Mouse (Mus musculus) megakaryocyte, embryonic 14.5 days (primary cell): Measurements from ENCODE around the gene Ermap.

Experiments
- FLI1 ChIP-seq: IDR thresholded peaks from 2 replicates; pipeline ENCODE4 v1.6.1; 2012; ENCODE audit warnings: low read length, inconsistent platforms, mixed read lengths
- GATA1 ChIP-seq: IDR thresholded peaks from 3 replicates; pipeline ENCODE4 v1.6.1; 2012; ENCODE audit warnings: mixed read lengths, low read length, inconsistent platforms, borderline replicate concordance

DNA sequence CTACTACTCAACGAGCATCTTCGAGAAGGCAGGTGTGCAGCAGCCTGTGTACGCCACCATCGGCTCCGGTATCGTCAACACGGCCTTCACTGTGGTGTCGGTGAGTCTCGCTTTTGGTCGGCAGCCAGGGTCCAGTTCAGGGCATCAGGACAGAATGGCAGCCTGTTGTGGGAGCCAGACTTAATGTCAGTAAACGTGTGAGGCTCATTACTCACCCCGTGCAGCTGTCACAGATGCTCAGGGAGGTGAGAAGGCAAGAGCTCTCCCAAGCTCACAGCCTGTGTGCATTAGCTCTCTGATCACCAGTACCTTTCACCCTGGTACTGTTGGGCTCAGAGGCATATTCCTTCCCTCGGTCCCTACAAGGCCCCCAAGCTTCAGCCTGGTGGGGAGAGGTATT is 56.0 kb downstream of the Ermap start:
- TF ChIP-seq GATA1, result no peak
- no peak for TF ChIP-seq FLI1
